Mouse (Mus musculus) midbrain, embryonic 12.5 days (tissue): ENCODE results near the gene Sh3glb1. TPM values are rescaled to one million over a fixed set of nuclear protein-coding genes. Genes with fewer than 3 reads are reported as not detected.
"Not testable (repeated sequence)": the region's sequence is repeated elsewhere in the genome, so short reads cannot be mapped to it uniquely, and the experiment has no call there.

ENCODE experiments used
- ATAC-seq: fragments of 200-750 bp; cut with Nextera tagmentation; 2 replicates; pipeline ENCODE4 v1.8.0; 2017; ENCODE audit warnings: low read depth, moderate TSS enrichment, moderate library complexity; ENCODE audit not compliant: low FRiP score
- H3K27ac ChIP-seq: fragments of 300-500 bp; sonication (generic); replicated peaks from 2 replicates; pipeline ENCODE4 v1.5.1; 2016; ENCODE audit warnings: mild to moderate bottlenecking
- H3K27me3 ChIP-seq: fragments of 300-500 bp; sonication (generic); 2 replicates; pipeline ENCODE4 v1.6.1; 2016; ENCODE audit warnings: mild to moderate bottlenecking
- H3K36me3 ChIP-seq: fragments of 300-500 bp; sonication (generic); 2 replicates; pipeline ENCODE4 v1.6.1; 2016
- H3K4me1 ChIP-seq: fragments of 300-500 bp; sonication (generic); 2 replicates; pipeline ENCODE4 v1.6.1; 2016
- H3K4me2 ChIP-seq: fragments of 300-500 bp; sonication (generic); replicated peaks from 2 replicates; pipeline ENCODE4 v1.6.1; 2016; ENCODE audit warnings: mild to moderate bottlenecking, moderate library complexity
- H3K4me3 ChIP-seq: fragments of 300-500 bp; sonication (generic); 2 replicates; pipeline ENCODE4 v1.5.1; 2016; ENCODE audit warnings: mild to moderate bottlenecking
- H3K9ac ChIP-seq: fragments of 300-500 bp; sonication (generic); replicated peaks from 2 replicates; pipeline ENCODE4 v1.6.1; 2016; ENCODE audit warnings: mild to moderate bottlenecking, moderate library complexity
- H3K9me3 ChIP-seq: fragments of 300-500 bp; sonication (generic); 2 replicates; pipeline ENCODE4 v1.6.1; 2016; ENCODE audit warnings: mild to moderate bottlenecking
- WGBS: fragments of 180-500 bp; shearing (Covaris S2); methylation state at CpG from one replicate; pipeline ENCODE4 v1.1.7; 2016; 5-methylcytosine and 5-hydroxymethylcytosine counted together
- polyA plus RNA-seq: library from polyadenylated mRNA; unstranded; fragments of >200 nt; fragmentation: Nextera tagmentation; extraction: Ambion mirVana; gene quantifications from 2 replicates; pipeline ENCODE4 v1.2.1, GENCODE M21; 2016

The Sh3glb1 gene
- 94.2 and 98.4 TPM in 2 replicates for polyA plus RNA-seq

DNA sequence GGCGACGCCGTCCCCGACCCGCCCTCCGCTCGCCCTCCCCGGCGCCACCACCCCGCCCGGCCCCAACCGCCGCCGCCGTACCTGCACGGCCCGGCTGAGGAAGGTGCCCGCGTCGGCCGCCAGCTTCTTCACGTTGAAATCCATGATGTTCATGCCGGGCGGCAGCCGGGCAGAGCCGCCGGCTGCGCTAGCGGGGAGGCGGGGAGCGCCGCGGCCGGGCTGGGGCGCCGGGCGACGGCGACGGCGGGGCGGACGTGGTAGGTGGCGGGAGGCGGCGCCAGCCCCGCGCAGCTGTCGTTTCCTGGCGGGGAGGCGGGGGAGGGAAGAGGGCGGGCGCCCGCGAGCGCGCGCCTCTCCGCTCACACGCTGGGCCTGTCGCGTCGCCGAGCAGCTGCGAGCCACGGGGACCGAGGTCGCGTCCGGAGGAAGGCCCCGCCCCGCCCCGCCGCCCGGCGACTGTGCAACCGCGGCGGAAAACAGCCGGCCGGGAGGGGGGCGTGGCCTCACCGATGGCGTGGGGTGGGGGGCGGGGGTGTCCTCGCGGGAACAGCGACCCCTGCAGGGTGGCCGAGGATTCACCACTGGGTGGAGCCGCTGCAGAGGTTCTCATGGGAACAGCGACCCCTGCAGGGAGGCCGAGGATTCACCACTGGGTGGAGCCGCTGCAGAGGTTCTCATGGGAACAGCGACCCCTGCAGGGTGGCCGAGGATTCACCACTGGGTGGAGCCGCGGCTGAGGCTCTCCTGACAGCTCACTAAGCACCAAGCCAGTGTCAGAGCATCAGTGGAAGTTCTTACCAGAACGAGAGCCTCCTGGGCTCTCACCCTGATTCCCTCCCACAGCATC, at the start of gene Sh3glb1:
TSS of gene Sh3glb1 (minus strand) at position 435 of the 847 bp plus-strand sequence.
- H3K4me1 ChIP-seq, result peaks cover 24% of the 10 kb centered on the region
- H3K4me3 ChIP-seq, result peak within 1 kb of the TSS; percentile 67
- H3K4me2 ChIP-seq, result peak within 1 kb of the TSS; percentile 62
- peak within 1 kb of the TSS; percentile 79 for H3K9ac ChIP-seq
- under 1% methylated on average over 68 of the region's 98 CpGs for WGBS
- no peaks in the 10 kb centered on the region for H3K9me3 ChIP-seq
- no peaks in the 10 kb centered on the region for H3K27me3 ChIP-seq
- H3K27ac ChIP-seq, result peak within 1 kb of the TSS; percentile 99
- peak; percentile 94 for ATAC-seq
- H3K36me3 ChIP-seq, result no peaks in the 10 kb centered on the region

GRCm38 (mm10) chr3:144765161-144765560, 45.0 kb upstream of the Sh3glb1 start:
- H3K9me3 ChIP-seq, result no peaks in the 10 kb centered on the region
- no peak overlapping the region for H3K27ac ChIP-seq
- no peaks in the 10 kb centered on the region for H3K36me3 ChIP-seq
- 92% methylated on average over 4 of the region's 4 CpGs for WGBS
- no peak overlapping the region for H3K4me2 ChIP-seq
- H3K4me1 ChIP-seq, result no peaks in the 10 kb centered on the region
- no peaks in the 10 kb centered on the region for H3K27me3 ChIP-seq
- H3K9ac ChIP-seq, result no peak overlapping the region
- no peak for ATAC-seq
- no peak overlapping the region for H3K4me3 ChIP-seq

- no peaks in the 10 kb centered on the region for H3K36me3 ChIP-seq
- no peak overlapping the region for H3K27ac ChIP-seq
- no peak for ATAC-seq
- H3K4me1 ChIP-seq, result no peaks in the 10 kb centered on the region
- H3K9ac ChIP-seq, result no peak overlapping the region
- no peaks in the 10 kb centered on the region for H3K9me3 ChIP-seq
- no peak overlapping the region for H3K4me3 ChIP-seq
- no peaks in the 10 kb centered on the region for H3K27me3 ChIP-seq
- no peak overlapping the region for H3K4me2 ChIP-seq
- 78% methylated on average over 6 of the region's 6 CpGs for WGBS
Observed at GRCm38 (mm10) chr3:144761454-144761853, 41.3 kb upstream of the Sh3glb1 start.

GRCm38 (mm10) chr3:144760592-144761309, 40.6 kb upstream of the Sh3glb1 start, which contains the start of gene Clca3a1:
Gene Clca3a1, minus strand, starts transcription at chr3:144760977.
- WGBS, result 86% methylated on average over 11 of the region's 11 CpGs
- ATAC-seq, result no peak
- H3K36me3 ChIP-seq, result no peaks in the 10 kb centered on the region

DNA sequence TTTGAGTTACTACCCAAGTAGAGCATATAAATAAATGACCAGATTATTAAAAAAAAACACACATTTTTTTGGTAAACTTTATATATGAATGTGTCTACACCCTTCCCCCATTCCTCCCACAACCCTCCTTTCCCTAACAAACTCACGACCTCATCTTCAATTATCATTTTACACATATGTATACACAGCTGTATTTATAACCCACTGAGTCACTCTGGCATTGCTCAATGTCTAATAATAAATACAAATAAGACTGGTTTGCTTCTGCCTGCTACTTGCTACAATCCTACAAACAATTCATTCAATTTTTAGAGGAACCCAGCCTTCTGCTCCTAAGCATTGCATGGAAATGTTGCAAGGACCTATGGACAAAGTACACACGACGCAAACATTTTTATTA, 39.6 kb upstream of the Sh3glb1 start:
- no peak overlapping the region for H3K27ac ChIP-seq
- WGBS, result 90% methylated on average over 3 of the region's 3 CpGs
- no peaks in the 10 kb centered on the region for H3K4me1 ChIP-seq
- H3K4me2 ChIP-seq, result no peak overlapping the region
- no peak overlapping the region for H3K9ac ChIP-seq
- H3K36me3 ChIP-seq, result no peaks in the 10 kb centered on the region
- no peaks in the 10 kb centered on the region for H3K9me3 ChIP-seq
- no peak for ATAC-seq
- no peak overlapping the region for H3K4me3 ChIP-seq
- H3K27me3 ChIP-seq, result no peaks in the 10 kb centered on the region

More at GRCm38 (mm10) chr3:144760592-144761309, 40.6 kb upstream of the Sh3glb1 start, which contains the start of gene Clca3a1:
- no peak within 1 kb of the TSS for H3K27ac ChIP-seq
- no peak within 1 kb of the TSS for H3K4me3 ChIP-seq
- H3K9me3 ChIP-seq, result no peaks in the 10 kb centered on the region
- no peak within 1 kb of the TSS for H3K4me2 ChIP-seq
- no peaks in the 10 kb centered on the region for H3K27me3 ChIP-seq
- no peaks in the 10 kb centered on the region for H3K4me1 ChIP-seq
- no peak within 1 kb of the TSS for H3K9ac ChIP-seq

DNA sequence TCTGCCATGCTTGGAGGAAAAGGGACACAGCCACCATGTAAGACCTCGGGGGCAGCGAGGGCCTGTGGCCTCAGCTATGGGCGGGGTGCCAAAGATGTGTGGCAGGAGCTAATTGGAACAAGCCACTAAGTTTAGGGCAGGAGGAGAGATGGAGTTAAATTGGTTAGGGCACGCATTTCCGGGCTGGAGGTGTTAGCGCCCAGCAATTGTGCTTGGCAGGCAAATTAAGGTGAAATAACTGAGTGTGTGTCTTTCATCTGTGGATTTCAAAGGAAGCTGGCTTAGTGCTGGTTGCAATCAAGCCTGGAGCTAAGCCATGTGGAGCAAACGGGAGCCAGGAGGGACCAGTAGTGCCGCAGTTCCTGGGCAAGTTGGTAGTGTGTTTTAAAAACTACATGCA, 36.0 kb upstream of the Sh3glb1 start:
- ATAC-seq, result not testable (repeated sequence)
- 90% methylated on average over 8 of the region's 8 CpGs for WGBS

GRCm38 (mm10) chr3:144753120-144753519, 33.0 kb upstream of the Sh3glb1 start:
- Histone ChIP-seq H3K9me3 (no peaks in the 10 kb centered on the region), H3K9ac (no peak overlapping the region), H3K4me2 (no peak overlapping the region), H3K27me3 (no peaks in the 10 kb centered on the region), H3K36me3 (no peaks in the 10 kb centered on the region), H3K4me1 (no peaks in the 10 kb centered on the region), H3K4me3 (no peak overlapping the region), H3K27ac (no peak overlapping the region)
- WGBS, result 2% methylated on average over 2 of the region's 2 CpGs
- ATAC-seq, result no peak

More for the DNA sequence above, 36.0 kb upstream of the Sh3glb1 start:
- H3K9me3 ChIP-seq, H3K36me3 ChIP-seq, H3K4me3 ChIP-seq, H3K27ac ChIP-seq, H3K4me2 ChIP-seq, H3K27me3 ChIP-seq, H3K9ac ChIP-seq, H3K4me1 ChIP-seq: not testable (repeated sequence)

- not testable (repeated sequence) for H3K36me3 ChIP-seq, H3K9ac ChIP-seq, H3K27me3 ChIP-seq, H3K4me3 ChIP-seq, H3K4me1 ChIP-seq, H3K27ac ChIP-seq, H3K9me3 ChIP-seq, H3K4me2 ChIP-seq
- 57% methylated on average over 20 of the region's 21 CpGs for WGBS
- 0 out of 2 replicates have a peak, but pooled peaks have one; percentile 44 for ATAC-seq
Observed at GRCm38 (mm10) chr3:144749062-144749963, 29.2 kb upstream of the Sh3glb1 start.

- not testable (repeated sequence) for H3K9me3 ChIP-seq, H3K27ac ChIP-seq, H3K9ac ChIP-seq, H3K27me3 ChIP-seq, H3K36me3 ChIP-seq, H3K4me1 ChIP-seq, H3K4me3 ChIP-seq, H3K4me2 ChIP-seq
- 33% methylated on average over 3 of the region's 3 CpGs for WGBS
- peak; percentile 56; the same call in 1 of the 2 replicates for ATAC-seq
Observed at GRCm38 (mm10) chr3:144747706-144748105, 27.6 kb upstream of the Sh3glb1 start.

- H3K27me3 ChIP-seq, H3K4me1 ChIP-seq, H3K4me3 ChIP-seq, ATAC-seq, H3K9ac ChIP-seq, H3K27ac ChIP-seq, H3K9me3 ChIP-seq, H3K4me2 ChIP-seq, H3K36me3 ChIP-seq: not testable (repeated sequence)
- 79% methylated on average over 24 of the region's 24 CpGs for WGBS
Observed at GRCm38 (mm10) chr3:144738396-144738795, 18.3 kb upstream of the Sh3glb1 start.

GRCm38 (mm10) chr3:144736831-144737230, 16.7 kb upstream of the Sh3glb1 start:
- no peaks in the 10 kb centered on the region for H3K27me3 ChIP-seq
- no peak for ATAC-seq
- H3K36me3 ChIP-seq, result no peaks in the 10 kb centered on the region
- H3K9me3 ChIP-seq, result no peaks in the 10 kb centered on the region
- H3K27ac ChIP-seq, result no peak overlapping the region
- no peak overlapping the region for H3K4me2 ChIP-seq
- H3K9ac ChIP-seq, result no peak overlapping the region
- WGBS, result 26% methylated on average over 9 of the region's 9 CpGs
- no peak overlapping the region for H3K4me3 ChIP-seq
- no peaks in the 10 kb centered on the region for H3K4me1 ChIP-seq
